Mouse (Mus musculus): Measurements from ENCODE around the gene Gsc2. TPM values are rescaled to one million over a fixed set of nuclear protein-coding genes. Genes with fewer than 3 reads are reported as not detected.

Gsc2 gene
- polyA plus RNA-seq (2015; fragmentation: Nextera tagmentation; extraction: Ambion mirVana): 0.22 TPM in 1 of 2 replicates, not detected in the other

DNA sequence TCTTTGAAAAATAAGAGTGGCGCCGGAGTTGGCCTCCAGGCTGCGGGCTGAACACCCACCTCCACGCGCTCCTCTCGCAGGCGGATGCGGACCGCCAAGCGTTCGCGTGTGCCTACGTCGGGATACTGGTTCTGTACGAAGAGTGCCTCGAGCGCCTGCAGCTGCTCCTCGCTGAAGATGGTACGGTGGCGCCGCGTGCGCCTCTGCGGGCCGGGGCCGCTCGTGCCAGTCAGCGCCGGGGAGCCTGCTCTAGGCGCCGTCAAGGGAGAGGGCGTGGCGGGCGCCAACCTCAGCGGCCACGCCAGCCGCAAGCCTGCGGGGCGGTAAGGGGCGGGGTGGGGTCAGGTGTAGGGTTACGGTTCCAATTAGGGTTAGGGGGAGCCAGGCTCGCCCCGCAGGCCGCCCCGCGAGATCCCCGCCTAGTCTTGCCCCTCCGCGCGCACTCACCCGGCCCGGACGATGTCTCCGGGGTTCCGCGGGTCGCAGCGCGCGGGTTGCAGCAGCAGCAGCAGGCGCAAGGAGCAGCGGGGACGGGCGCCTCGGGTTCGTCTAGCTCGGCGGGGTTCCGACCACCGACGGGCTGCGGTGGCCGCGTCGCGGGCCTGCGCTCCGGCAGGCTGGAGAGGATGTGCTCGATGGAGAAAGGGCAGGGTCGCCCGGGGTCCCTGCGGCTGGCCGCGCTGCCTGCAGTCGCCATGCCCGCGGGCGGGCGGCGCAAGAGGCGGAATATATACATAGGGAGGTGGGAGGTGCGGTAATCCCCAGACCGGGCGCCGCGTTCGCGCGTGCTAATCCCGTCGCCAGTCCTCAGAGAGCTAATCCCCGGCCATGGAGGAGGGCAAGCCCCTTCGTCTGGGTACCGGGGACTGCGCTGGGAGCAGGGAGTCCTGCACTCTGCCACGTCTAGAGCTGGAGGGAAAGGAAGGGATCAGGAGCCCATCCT lies at the start of gene Gsc2:
Gsc2 (minus strand) TSS at position 753 of the 943 bp plus-strand sequence.

GRCm38 (mm10) chr16:17928087-17928580 lies 13.3 kb upstream of the Gsc2 start, which contains the start of gene Slc25a1:
Gene Slc25a1, minus strand, starts transcription at chr16:17928219.

GRCm38 (mm10) chr16:17911052-17911595 lies 3.7 kb downstream of the Gsc2 start, which contains the start of gene Ess2:
Gene Ess2, minus strand, starts transcription at chr16:17911348.

GRCm38 (mm10) chr16:17898462-17898861 lies 16.4 kb downstream of the Gsc2 start, which contains the start of the genes Dgcr2 and Tssk2:
Gene Dgcr2, minus strand, starts transcription at chr16:17898562.
Gene Tssk2, plus strand, starts transcription at chr16:17898637.

GRCm38 (mm10) chr16:17893923-17894322 lies 20.9 kb downstream of the Gsc2 start, which contains the start of gene Tssk1:
Gene Tssk1, plus strand, starts transcription at chr16:17894223.

DNA sequence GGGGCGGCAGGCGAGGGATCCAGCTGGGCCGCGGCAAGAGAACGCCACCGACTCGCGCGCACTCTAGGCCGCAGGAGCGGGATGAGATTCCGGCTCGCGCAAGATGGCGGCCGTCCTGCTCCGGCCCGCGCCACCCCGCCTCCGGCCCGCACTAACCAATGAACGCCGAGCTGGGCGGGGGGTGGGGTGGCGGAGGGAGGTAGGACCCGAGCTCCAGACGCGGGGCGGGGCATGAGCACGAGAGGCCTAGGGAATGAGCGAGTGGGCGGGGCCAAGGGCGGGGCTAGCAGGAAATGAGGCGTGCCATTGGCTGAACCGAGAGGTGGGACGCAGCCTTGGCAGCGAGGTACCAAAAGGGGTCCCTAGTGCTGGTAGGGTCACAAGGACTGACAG lies 23.3 kb downstream of the Gsc2 start, which contains the start of gene Gm20518:
Gm20518 (minus strand) TSS at position 105 of the 393 bp plus-strand sequence.

Other genes with a start within 250 kb of the Gsc2 start
- gene Med15, start 182.2 kb downstream of the Gsc2 start, polyA plus RNA-seq (2015; fragmentation: Nextera tagmentation; extraction: Ambion mirVana): 31.0 and 35.2 TPM in 2 replicates
- gene Klhl22, start 155.4 kb downstream of the Gsc2 start, polyA plus RNA-seq (2015; fragmentation: Nextera tagmentation; extraction: Ambion mirVana): 68.8 and 72.8 TPM in 2 replicates
- gene Scarf2, start 117.8 kb downstream of the Gsc2 start, polyA plus RNA-seq (2015; fragmentation: Nextera tagmentation; extraction: Ambion mirVana): 4.0 and 5.4 TPM in 2 replicates
- 11.1 and 13.0 TPM in 2 replicates for gene B830017H08Rik, start 81.9 kb downstream of the Gsc2 start, polyA plus RNA-seq (2015; fragmentation: Nextera tagmentation; extraction: Ambion mirVana)
- gene Car15, start 76.7 kb downstream of the Gsc2 start, polyA plus RNA-seq (2015; fragmentation: Nextera tagmentation; extraction: Ambion mirVana): 0.75 and 2.2 TPM in 2 replicates
- 0.19 and 0.38 TPM in 2 replicates for gene Gm20518, start 23.4 kb downstream of the Gsc2 start, polyA plus RNA-seq (2015; fragmentation: Nextera tagmentation; extraction: Ambion mirVana)
- 0.04 TPM in 1 of 2 replicates, not detected in the other for gene Tssk1, start 20.8 kb downstream of the Gsc2 start, polyA plus RNA-seq (2015; fragmentation: Nextera tagmentation; extraction: Ambion mirVana)
- gene Dgcr2, start 16.5 kb downstream of the Gsc2 start, polyA plus RNA-seq (2015; fragmentation: Nextera tagmentation; extraction: Ambion mirVana): 72.6 and 84.3 TPM in 2 replicates
- gene Tssk2, start 16.4 kb downstream of the Gsc2 start, polyA plus RNA-seq (2015; fragmentation: Nextera tagmentation; extraction: Ambion mirVana): not detected in 2 replicates
- gene Ess2, start 3.7 kb downstream of the Gsc2 start, polyA plus RNA-seq (2015; fragmentation: Nextera tagmentation; extraction: Ambion mirVana): 33.1 and 35.8 TPM in 2 replicates
- gene Slc25a1, start 13.2 kb upstream of the Gsc2 start, polyA plus RNA-seq (2015; fragmentation: Nextera tagmentation; extraction: Ambion mirVana): 174 and 195 TPM in 2 replicates
- not detected in 2 replicates for gene Vpreb2, start 65.4 kb upstream of the Gsc2 start, polyA plus RNA-seq (2015; fragmentation: Nextera tagmentation; extraction: Ambion mirVana)
- 174 and 187 TPM in 2 replicates for gene Dgcr6, start 137.8 kb upstream of the Gsc2 start, polyA plus RNA-seq (2015; fragmentation: Nextera tagmentation; extraction: Ambion mirVana)
- 9.1 and 10.6 TPM in 2 replicates for gene Prodh, start 175.1 kb upstream of the Gsc2 start, polyA plus RNA-seq (2015; fragmentation: Nextera tagmentation; extraction: Ambion mirVana)
- 34.3 and 37.1 TPM in 2 replicates for gene Rtn4r, start 212.6 kb upstream of the Gsc2 start, polyA plus RNA-seq (2015; fragmentation: Nextera tagmentation; extraction: Ambion mirVana)

Data from neural tube, postnatal 0 days (tissue).